Mouse (Mus musculus) C2C12 (cell line): ENCODE data around the gene Rcor1. TPM values are rescaled to one million over a fixed set of nuclear protein-coding genes. Genes with fewer than 3 reads are reported as not detected.

ENCODE experiments used
- H3K27me3 ChIP-seq: one replicate; pipeline ENCODE4 v1.6.1; 2011; ENCODE audit not compliant: control insufficient read depth, insufficient read depth, insufficient read length
- H3K36me3 ChIP-seq: one replicate; pipeline ENCODE4 v1.6.1; 2011; ENCODE audit not compliant: control insufficient read depth, insufficient read depth
- H3K4me3 ChIP-seq: one replicate; pipeline ENCODE4 v1.5.1; 2011; ENCODE audit warnings: mild to moderate bottlenecking, control low read depth; ENCODE audit not compliant: poor library complexity, insufficient read depth, severe bottlenecking
- H3K79me2 ChIP-seq: one replicate; pipeline ENCODE4 v1.6.1; 2011; ENCODE audit not compliant: control insufficient read depth, insufficient read depth
- H3K79me3 ChIP-seq: one replicate; pipeline ENCODE4 v1.6.1; 2011; ENCODE audit warnings: low read depth, control low read depth
- H3ac ChIP-seq: one replicate; pipeline ENCODE3; 2011; ENCODE audit warnings: low read depth; ENCODE audit not compliant: control insufficient read depth, insufficient read length
- CEBPB ChIP-seq: IDR thresholded peaks from one replicate; pipeline ENCODE4 v1.6.1; 2011; ENCODE audit warnings: low read depth, mild to moderate bottlenecking, control low read depth, moderate library complexity
- CTCF ChIP-seq: IDR thresholded peaks from one replicate; pipeline ENCODE4 v1.5.1; 2011; ENCODE audit not compliant: control insufficient read depth, insufficient read depth, insufficient read length
- FOSL1 ChIP-seq: IDR thresholded peaks from one replicate; pipeline ENCODE4 v1.8.0; 2011; ENCODE audit warnings: mild to moderate bottlenecking, low read length; ENCODE audit not compliant: poor library complexity, insufficient read depth, severe bottlenecking
- MAX ChIP-seq: IDR thresholded peaks from one replicate; pipeline ENCODE4 v1.6.1; 2011; ENCODE audit warnings: mild to moderate bottlenecking, control low read depth
- MYOD1 ChIP-seq: IDR thresholded peaks from one replicate; pipeline ENCODE4 v1.6.1; 2011; ENCODE audit warnings: low read depth; ENCODE audit not compliant: control insufficient read depth, insufficient read length
- MYOG ChIP-seq: IDR thresholded peaks from one replicate; pipeline ENCODE4 v1.6.1; 2011; ENCODE audit not compliant: control insufficient read depth, insufficient read length; ENCODE audit errors: extremely low read depth
- USF1 ChIP-seq: IDR thresholded peaks from one replicate; pipeline ENCODE4 v1.6.1; 2011; ENCODE audit warnings: low read depth, mild to moderate bottlenecking, control low read depth, moderate library complexity
- polyA plus RNA-seq: library from polyadenylated mRNA; unstranded; fragments of >200 nt; fragmentation: generic; extraction: Trizol; gene quantifications from one replicate; pipeline ENCODE4 v1.2.1, GENCODE M21; 2012; ENCODE audit warnings: missing spikeins

Gene Rcor1
- polyA plus RNA-seq, 1 experiment, result 7.7 TPM

DNA sequence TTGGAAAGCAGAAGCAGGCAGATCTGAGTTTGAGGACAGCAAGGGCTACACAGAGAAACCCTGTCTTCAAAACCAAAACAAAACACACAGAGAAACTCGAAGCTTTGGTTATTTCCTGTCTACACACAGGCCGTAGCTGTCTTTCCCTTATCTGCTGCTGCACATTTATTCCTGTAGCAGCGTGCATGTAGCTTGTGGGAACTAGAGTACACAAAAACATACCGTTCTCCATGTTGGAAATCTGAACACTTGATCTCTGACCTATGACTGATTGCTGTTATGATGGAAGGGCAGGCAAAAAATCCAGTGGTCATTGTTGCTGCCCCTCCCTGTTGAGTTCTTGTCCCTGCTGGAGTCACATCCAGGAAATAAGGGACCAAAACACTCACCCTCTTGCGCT is 54.9 kb downstream of the Rcor1 start:
- Histone ChIP-seq H3ac (no peak overlapping the region), H3K79me2 (peaks cover 32% of the 10 kb centered on the region), H3K36me3 (peaks cover 11% of the 10 kb centered on the region), H3K4me3 (no peak overlapping the region), H3K27me3 (no peaks in the 10 kb centered on the region), H3K79me3 (peaks cover 7% of the 10 kb centered on the region)
- TF ChIP-seq MAX, result no peak
- TF ChIP-seq MYOD1, result no peak
- TF ChIP-seq CTCF, result no peak
- TF ChIP-seq MYOG, result no peak
- no peak for TF ChIP-seq FOSL1
- TF ChIP-seq USF1, result no peak
- TF ChIP-seq CEBPB, result no peak

DNA sequence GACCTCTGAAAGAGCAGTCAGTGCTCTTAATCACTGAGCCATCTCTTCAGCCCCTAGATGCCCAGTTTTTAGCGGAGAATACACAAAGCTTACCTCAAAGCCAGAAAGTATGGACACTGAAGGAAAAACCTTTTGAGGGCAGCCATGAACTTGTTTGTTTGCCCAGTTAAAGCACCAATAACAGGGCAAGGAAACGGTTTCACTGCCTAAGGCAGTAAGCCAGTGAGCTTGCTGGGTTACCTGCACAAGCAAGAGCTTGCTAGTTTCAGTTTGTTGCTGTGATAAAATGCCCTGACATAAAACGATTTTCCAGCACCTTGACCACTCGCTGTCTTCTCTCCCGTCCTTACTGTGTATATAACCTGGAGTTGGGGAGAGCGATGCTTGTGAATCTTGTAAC is 55.9 kb downstream of the Rcor1 start:
- peaks cover 22% of the 10 kb centered on the region for H3K79me2 ChIP-seq
- H3K36me3 ChIP-seq, result peaks cover 11% of the 10 kb centered on the region
- TF ChIP-seq MAX (no peak), USF1 (no peak), CTCF (no peak), CEBPB (no peak), MYOG (no peak), MYOD1 (no peak), FOSL1 (no peak)

DNA sequence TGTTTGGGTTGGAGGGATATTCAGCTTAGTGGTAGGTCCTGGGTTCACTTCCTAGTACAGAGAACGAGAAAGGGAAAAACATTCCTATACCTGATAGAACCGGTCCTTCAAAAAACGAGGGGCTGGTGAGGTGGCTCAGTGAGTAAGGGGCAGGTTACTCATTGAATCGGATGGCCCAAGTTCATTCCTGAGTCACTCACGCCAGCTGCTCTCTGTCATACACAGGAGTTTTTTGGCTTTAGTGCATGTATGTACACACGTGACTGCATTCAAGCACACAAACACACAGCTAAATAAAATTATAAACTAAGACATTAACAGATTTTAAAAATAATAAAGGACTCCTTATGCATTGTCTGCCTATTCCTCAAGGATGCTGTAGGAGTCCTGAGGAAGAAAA is 57.1 kb downstream of the Rcor1 start:
- Histone ChIP-seq H3K79me2 (peaks cover 11% of the 10 kb centered on the region), H3ac (no peak overlapping the region), H3K4me3 (no peak overlapping the region), H3K27me3 (no peaks in the 10 kb centered on the region), H3K79me3 (peaks cover 1% of the 10 kb centered on the region), H3K36me3 (peaks cover 18% of the 10 kb centered on the region)
- TF ChIP-seq FOSL1 (no peak), MYOD1 (no peak), MAX (no peak), MYOG (no peak), CTCF (no peak), USF1 (no peak), CEBPB (no peak)

More for the DNA sequence above, 55.9 kb downstream of the Rcor1 start:
- no peaks in the 10 kb centered on the region for H3K27me3 ChIP-seq
- no peak overlapping the region for H3ac ChIP-seq
- H3K79me3 ChIP-seq, result peaks cover 5% of the 10 kb centered on the region
- H3K4me3 ChIP-seq, result no peak overlapping the region

DNA sequence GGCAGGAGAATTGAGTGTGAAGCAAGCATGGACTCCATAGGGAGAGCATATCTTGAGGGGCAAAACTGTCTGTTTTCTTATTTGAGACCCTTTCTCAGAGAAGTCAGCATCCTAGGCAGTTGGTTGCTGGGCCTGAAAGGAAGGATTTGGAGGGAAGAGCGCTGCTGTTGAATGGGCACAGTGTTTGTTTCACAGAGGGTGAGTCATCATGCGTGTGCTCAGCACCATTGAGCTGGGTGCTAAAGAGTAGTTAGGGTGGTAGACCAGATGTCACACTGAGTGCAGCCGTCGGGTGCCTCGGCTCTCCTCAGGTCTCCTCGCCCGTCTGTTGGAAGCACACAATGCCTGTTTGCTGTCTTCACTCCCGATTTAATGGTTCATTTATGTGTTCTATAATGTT is 57.9 kb downstream of the Rcor1 start:
- no peak overlapping the region for H3K4me3 ChIP-seq
- H3K27me3 ChIP-seq, result no peaks in the 10 kb centered on the region
- no peak overlapping the region for H3ac ChIP-seq
- H3K36me3 ChIP-seq, result peaks cover 24% of the 10 kb centered on the region
- H3K79me2 ChIP-seq, result peaks cover 3% of the 10 kb centered on the region
- no peaks in the 10 kb centered on the region for H3K79me3 ChIP-seq
- TF ChIP-seq FOSL1, result no peak
- no peak for TF ChIP-seq CEBPB
- no peak for TF ChIP-seq USF1
- TF ChIP-seq MYOG, result no peak

DNA sequence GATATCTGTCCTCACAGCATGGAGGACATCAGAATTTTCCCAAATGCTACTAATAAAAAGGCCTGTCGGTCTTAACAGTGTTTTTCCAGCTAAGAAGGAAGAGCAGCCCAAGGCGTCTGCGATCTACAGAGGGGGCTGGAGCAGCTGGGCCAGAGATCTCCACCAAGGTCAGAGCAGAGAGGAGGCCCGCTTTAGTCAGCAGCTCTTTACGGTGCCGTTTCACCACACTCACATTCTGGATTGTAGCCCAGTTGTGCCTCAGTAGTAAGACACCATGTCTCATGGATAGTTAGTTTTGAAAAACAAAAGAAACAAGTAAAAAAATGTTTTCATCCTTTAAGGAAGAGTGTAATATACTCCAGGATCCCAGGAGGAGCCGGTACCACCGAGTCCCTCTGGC is 72.0 kb downstream of the Rcor1 start:
- H3K4me3 ChIP-seq, result no peak overlapping the region
- H3K36me3 ChIP-seq, result peaks cover 61% of the 10 kb centered on the region
- H3K27me3 ChIP-seq, result no peaks in the 10 kb centered on the region
- no peak for TF ChIP-seq MYOG
- TF ChIP-seq CEBPB, result no peak
- no peak for TF ChIP-seq CTCF
- TF ChIP-seq USF1, result no peak
- TF ChIP-seq MAX, result no peak
- TF ChIP-seq MYOD1, result no peak
- no peak for TF ChIP-seq FOSL1
- no peaks in the 10 kb centered on the region for H3K79me3 ChIP-seq
- H3K79me2 ChIP-seq, result no peaks in the 10 kb centered on the region
- H3ac ChIP-seq, result no peak overlapping the region

DNA sequence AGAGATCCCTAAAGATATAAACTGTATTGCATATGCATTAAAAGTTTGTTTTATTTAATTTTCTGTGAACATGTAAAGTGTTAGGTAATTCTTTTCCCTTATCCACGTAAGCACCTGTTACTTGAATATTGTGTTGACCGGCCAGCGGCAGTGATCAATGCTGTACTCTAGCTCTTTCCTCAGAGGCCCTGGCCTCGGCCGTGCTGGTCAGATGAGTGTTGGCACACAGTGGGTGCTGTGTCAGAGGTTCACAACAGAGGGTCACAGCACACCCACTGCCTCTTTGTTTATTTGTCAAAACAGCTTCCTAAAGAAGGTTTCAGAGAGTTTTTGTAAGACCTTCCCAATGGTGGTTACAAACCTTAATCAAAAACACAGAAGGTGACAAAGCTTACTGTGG is 75.4 kb downstream of the Rcor1 start:
- Histone ChIP-seq H3K27me3 (no peaks in the 10 kb centered on the region), H3K79me2 (no peaks in the 10 kb centered on the region), H3ac (no peak overlapping the region), H3K79me3 (no peaks in the 10 kb centered on the region), H3K4me3 (no peak overlapping the region), H3K36me3 (peaks cover 65% of the 10 kb centered on the region)
- TF ChIP-seq MYOG, result no peak
- TF ChIP-seq USF1, result no peak
- TF ChIP-seq CEBPB, result no peak
- TF ChIP-seq MAX, result no peak
- TF ChIP-seq CTCF, result no peak
- TF ChIP-seq FOSL1, result no peak
- no peak for TF ChIP-seq MYOD1
